Mouse (Mus musculus) ES-Bruce4 (cell line): Measurements from ENCODE around the gene Sepsecs.

ENCODE experiments used
- CTCF ChIP-seq: IDR thresholded peaks from one replicate; pipeline ENCODE4 v1.8.1; 2011; ENCODE audit warnings: low read depth, low read length
- EP300 ChIP-seq: IDR thresholded peaks from 2 replicates; pipeline ENCODE4 v1.6.1; 2011; ENCODE audit warnings: low read depth, low read length; ENCODE audit not compliant: insufficient read depth
- POLR2A ChIP-seq: IDR thresholded peaks from one replicate; pipeline ENCODE4 v1.8.1; 2011; ENCODE audit warnings: low read length; ENCODE audit not compliant: insufficient read depth

- no peak for TF ChIP-seq CTCF
- no peak for TF ChIP-seq EP300
- TF ChIP-seq POLR2A, result no peak
These were observed 64.9 kb downstream of the Sepsecs start for GRCm38 (mm10) chr5:52604582-52605041.
